Comparison of ENCODE assay signal across 22 mouse cellular contexts in the genomic region with DNA sequence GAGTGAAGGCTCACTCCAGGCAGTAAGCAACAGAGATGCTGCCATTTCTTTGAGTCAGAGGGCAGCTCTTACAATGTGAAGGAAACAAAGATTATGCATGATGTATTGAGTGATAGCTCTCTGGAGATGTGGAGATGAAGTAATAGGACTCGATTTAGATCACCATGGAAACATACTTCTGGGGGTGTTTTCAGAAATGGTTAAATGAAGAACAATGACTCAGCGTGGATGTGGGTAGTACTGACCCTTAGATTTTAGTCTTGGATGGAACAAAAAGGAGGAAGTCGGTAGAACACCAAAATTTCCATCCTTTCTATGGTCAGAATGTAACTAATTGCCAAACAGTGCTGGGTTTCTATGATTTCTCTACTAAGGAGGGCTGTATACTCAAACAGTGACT.
DNase-seq lines count a peak whose midpoint lies in the region; ATAC-seq and TF ChIP-seq lines count a peak whose summit lies in the region.
"Had no signal": no experiment of that assay in that cellular context is flagged by ENCODE, and none has a peak within 500 bp of the region (broad histone marks: within the 10 kb centered on the region; RNA-seq: fewer than 3 reads in every experiment).

No protein-coding gene starts in this region.

- ATAC-seq in erythroblast, adult 5-6 weeks (replicated peaks; ENCODE audit: low FRiP score, poor library complexity, severe bottlenecking) = no peak
- ATAC-seq: forebrain, embryonic 14.5 days; hindbrain, postnatal 0 days had no signal

- no peak overlapping the region for H3K4me3 ChIP-seq in cortical plate, adult 2 months (ENCODE audit: insufficient read depth, low read length)
- H3K4me3 ChIP-seq: embryonic facial prominence, embryonic 10.5 days; erythroblast, embryonic 14.5 days; forebrain, embryonic 10.5 days; gastrocnemius, adult 2 months; heart, embryonic 15.5 days; hindbrain, embryonic 13.5 days had no signal

- DNase-seq in left cerebral cortex, adult 11 months (ENCODE audit: low spot score) = peak; percentile 24
- DNase-seq in left cerebral cortex, postnatal 4 days = no peak
- DNase-seq in right cerebral cortex, postnatal 25 days = peak; percentile 8
- DNase-seq in right cerebral cortex, postnatal 4 days = no peak
- DNase-seq in heart, adult 18-20 months = no peak
- DNase-seq: adrenal gland, adult 8-10 months; cerebellum, adult 18-20 months; cerebellum, adult 9-11 months; cerebellum, postnatal 36 days; gastrocnemius, adult 2 months; gastrocnemius, postnatal 36 days; heart, adult 11 months; heart, postnatal 14 days had no signal

- intact Hi-C loops in left cerebral cortex, postnatal 4 days (cut with DNase I) = no loop called here

- TF ChIP-seq CTCF in cortical plate, adult 2 months (IDR thresholded peaks at IDR 0.05; ENCODE audit: extremely low read depth, insufficient read depth, low read length) = no peak

- H3K27ac ChIP-seq in cortical plate, adult 2 months (ENCODE audit: insufficient read depth, low read length) = peak overlapping the region; percentile 48
- H3K27ac ChIP-seq: embryonic facial prominence, embryonic 10.5 days; forebrain, embryonic 10.5 days; gastrocnemius, adult 2 months; heart, embryonic 15.5 days; hindbrain, embryonic 13.5 days; hindbrain, postnatal 0 days had no signal

- no peak for TF ChIP-seq POLR2A in cortical plate, adult 2 months (IDR thresholded peaks at IDR 0.05; ENCODE audit: extremely low read depth, insufficient read depth, low read length)

- peaks cover 1% of the 10 kb centered on the region; the same call in 1 of the 2 replicates for H3K4me1 ChIP-seq in cortical plate, adult 2 months (ENCODE audit: control insufficient read depth, insufficient read depth, low read length)
- H3K4me1 ChIP-seq: embryonic facial prominence, embryonic 10.5 days; forebrain, embryonic 10.5 days; heart, embryonic 15.5 days; hindbrain, embryonic 13.5 days had no signal

Comparison
In these comparisons a context has a peak if more than half of its experiments do, and no peak if none do; other contexts are left out.
1. DNase-seq: peak in left cerebral cortex, adult 11 months (single experiment) and right cerebral cortex, postnatal 25 days (single experiment); none in left cerebral cortex, postnatal 4 days (single experiment), right cerebral cortex, postnatal 4 days (single experiment) and heart, adult 18-20 months (0 of 2).